Mouse (Mus musculus): Measurements from ENCODE around the gene Cidec.

DNA sequence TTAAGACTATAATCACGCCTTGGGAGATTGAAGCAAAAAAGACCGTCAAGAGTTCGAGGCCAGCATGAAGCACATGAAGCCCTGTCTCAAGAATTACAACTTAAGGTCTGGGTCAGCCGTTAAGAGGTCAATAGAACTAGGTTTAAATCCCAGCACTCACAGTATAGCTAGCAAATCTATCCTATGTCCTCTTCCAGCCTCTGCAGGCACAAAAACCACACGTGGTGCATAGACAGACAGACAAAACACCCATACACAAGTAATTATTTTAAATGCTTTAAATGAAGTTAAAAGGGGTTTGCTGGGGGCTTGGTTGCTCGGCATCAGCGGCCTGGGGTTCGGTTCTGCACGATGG lies 6.5 kb upstream of the Cidec start:
- TF ChIP-seq GATA1 (IDR thresholded peaks at IDR 0.05; ENCODE audit: borderline replicate concordance, low read length) (no peak), FLI1 (IDR thresholded peaks at IDR 0.05; ENCODE audit: low read length) (no peak)

All from megakaryocyte, embryonic 14.5 days (primary cell).